Mouse (Mus musculus): ENCODE results near the gene Enc1.

Gene Enc1

GRCm38 (mm10) chr13:97225130-97225529 lies 15.8 kb upstream of the Enc1 start:
- DNase-seq (ENCODE audit: low spot score in 2 of 2) = no peak

- DNase-seq (ENCODE audit: low spot score in 2 of 2) = no peak
These were observed 13.1 kb upstream of the Enc1 start for GRCm38 (mm10) chr13:97227795-97228194.

GRCm38 (mm10) chr13:97230101-97230500 lies 10.8 kb upstream of the Enc1 start:
- DNase-seq (ENCODE audit: low spot score in 2 of 2) = no peak

- no peak for DNase-seq (ENCODE audit: low spot score in 2 of 2)
These were observed 7.8 kb upstream of the Enc1 start for GRCm38 (mm10) chr13:97233092-97233491.

GRCm38 (mm10) chr13:97234785-97235417 lies 6.0 kb upstream of the Enc1 start:
- DNase-seq (ENCODE audit: low spot score in 2 of 2) = peak; percentile 74 to 75

GRCm38 (mm10) chr13:97235911-97236310 lies 5.0 kb upstream of the Enc1 start:
- DNase-seq (ENCODE audit: low spot score in 2 of 2) = no peak

- DNase-seq (ENCODE audit: low spot score in 2 of 2) = no peak
These were observed 3.2 kb upstream of the Enc1 start for GRCm38 (mm10) chr13:97237700-97238099.

DNA sequence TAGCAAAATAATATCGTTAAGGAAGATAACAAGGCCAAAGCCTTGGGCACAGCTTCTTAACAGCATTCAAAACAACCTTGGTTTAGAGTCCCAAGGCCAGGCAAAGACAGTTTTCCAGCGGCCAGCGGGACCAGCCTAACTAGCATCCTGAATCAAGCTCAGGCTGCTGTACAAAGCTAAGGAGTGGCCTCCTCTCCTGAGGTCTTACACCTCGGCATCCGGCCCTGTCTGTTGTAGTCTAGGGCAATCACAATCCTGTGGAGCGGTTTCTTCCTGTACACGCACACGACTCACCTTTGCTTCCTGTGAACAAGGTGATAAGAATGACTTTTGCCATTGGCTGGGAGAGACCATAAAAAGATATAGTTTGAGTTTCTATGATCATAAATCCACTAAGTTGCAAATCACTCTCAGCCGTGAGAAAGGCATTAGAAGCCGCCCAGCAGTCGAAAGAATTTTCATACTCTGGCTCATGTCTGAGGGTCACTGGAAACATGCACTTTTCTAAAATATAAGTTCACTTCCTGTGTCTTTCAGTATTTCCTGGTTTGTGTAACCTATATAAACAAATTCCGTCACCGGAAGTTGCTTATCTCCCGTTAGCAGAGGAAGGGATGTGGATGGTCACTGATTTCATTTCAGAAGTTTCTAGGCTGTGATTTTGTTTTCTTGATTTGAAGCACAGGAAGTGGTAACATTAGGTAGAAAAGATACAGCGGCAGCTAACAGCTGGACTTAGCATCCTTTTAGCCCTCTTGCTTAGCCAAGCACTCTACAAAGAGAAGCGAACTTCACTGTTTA lies 2.5 kb upstream of the Enc1 start:
- DNase-seq (ENCODE audit: low spot score in 2 of 2) = no peak

- peak; percentile 18 to 33 for DNase-seq (ENCODE audit: low spot score in 2 of 2)
These were observed 1.3 kb upstream of the Enc1 start for GRCm38 (mm10) chr13:97239343-97240180.

GRCm38 (mm10) chr13:97240279-97240964 lies 483 bp upstream of the Enc1 start:
- peak; percentile 67 to 83 for DNase-seq (ENCODE audit: low spot score in 2 of 2)

- no peak for DNase-seq (ENCODE audit: low spot score in 2 of 2)
These were observed 929 bp downstream of the Enc1 start for GRCm38 (mm10) chr13:97241787-97242280.

GRCm38 (mm10) chr13:97242716-97243115 lies 1.8 kb downstream of the Enc1 start:
- DNase-seq (ENCODE audit: low spot score in 2 of 2) = no peak

DNA sequence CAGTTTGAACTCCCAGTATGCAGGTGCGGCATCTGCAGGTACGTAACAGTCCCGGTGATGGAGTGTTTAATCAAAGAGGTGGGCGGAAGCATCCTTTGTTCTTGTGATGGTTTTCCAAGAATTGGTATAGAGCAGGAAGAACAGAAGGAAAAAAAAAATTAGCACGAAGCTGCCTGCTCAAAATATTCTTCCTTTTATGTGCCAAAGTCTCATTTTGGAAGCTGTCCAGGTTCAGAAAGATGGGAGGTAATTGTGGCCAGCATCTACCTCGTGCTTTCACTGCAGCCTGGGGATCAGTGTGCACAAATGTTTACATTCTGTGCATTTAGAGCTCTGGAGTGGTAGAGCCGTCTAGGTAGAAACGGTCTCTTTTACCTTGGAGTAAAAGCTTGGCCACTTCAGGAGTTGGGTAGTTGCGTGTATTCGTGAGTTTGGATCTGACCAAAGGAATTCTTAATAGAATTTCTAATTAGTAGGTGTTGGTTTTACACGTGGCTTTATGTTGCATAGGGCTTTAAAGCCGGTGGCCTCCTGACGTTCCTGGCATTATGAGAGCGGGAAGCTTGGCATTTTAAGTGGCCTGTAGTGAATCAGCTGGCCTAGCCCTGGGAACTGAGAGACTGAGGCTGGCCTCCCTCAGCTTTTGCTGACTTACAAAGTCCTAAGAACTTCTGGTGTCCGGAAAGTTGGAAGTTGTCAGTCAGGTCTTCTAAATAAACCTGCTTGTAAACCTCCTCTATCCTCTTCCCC lies 3.2 kb downstream of the Enc1 start:
- no peak for DNase-seq (ENCODE audit: low spot score in 2 of 2)

DNA sequence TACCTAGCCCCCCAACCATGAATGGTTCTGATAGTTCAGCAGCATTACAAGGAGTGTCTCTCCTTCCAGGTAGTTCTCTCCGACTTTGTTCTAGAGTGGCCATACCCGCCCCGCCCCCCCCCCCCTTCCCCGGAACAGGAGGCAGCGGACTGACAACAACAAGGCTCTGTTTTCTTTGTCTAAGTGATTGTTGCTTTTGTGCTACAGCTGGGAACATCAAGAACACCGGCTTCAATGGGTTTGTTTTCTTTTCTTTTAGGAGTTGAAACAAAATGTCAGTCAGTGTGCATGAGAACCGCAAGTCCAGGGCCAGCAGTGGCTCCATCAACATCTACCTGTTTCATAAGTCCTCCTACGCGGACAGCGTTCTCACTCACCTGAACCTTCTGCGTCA lies 3.8 kb downstream of the Enc1 start:
- no peak for DNase-seq (ENCODE audit: low spot score in 2 of 2)

- DNase-seq (ENCODE audit: low spot score in 2 of 2) = no peak
These were observed 4.3 kb downstream of the Enc1 start for GRCm38 (mm10) chr13:97245157-97245556.

GRCm38 (mm10) chr13:97246217-97246616 lies 5.3 kb downstream of the Enc1 start:
- no peak for DNase-seq (ENCODE audit: low spot score in 2 of 2)

DNA sequence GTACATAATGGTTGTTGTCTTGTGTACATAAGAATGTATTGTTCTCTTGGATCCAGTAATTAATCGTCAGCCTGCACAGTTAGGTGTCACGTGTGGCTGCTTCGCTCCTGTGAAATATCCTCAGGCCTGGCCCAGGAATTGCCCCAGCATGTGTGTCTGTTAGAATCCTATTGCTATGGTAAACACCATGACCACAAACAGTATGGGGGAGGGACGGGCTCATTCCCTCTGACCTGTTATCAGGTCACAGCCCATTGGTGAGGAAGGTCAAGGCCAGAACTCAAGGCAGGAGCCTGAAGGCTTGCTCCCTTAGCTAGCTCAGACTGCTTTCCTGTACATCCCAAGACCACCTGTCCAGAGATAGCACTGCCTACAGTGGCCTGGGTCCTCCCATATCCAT lies 6.8 kb downstream of the Enc1 start:
- DNase-seq (ENCODE audit: low spot score in 2 of 2) = no peak

DNA sequence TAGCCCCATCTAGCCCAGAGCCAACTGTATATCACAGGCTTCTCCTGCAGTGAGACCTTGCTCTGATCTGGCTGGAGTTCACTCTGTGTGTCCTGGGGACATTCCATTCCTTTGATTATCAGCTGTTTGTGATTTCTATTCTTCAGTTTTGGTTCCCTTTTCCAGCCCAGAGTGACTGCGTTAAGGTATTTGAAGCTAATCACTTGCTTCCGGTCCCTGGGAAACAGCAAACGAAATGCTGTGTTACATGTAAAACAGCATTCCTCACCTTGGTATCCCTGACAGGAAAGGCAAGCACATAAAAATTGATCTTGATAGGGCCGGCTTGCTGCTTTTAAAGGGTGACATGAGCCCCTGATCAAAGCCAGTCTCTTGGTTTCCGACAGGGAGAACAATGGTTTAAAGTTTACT lies 8.2 kb downstream of the Enc1 start:
- no peak for DNase-seq (ENCODE audit: low spot score in 2 of 2)

DNA sequence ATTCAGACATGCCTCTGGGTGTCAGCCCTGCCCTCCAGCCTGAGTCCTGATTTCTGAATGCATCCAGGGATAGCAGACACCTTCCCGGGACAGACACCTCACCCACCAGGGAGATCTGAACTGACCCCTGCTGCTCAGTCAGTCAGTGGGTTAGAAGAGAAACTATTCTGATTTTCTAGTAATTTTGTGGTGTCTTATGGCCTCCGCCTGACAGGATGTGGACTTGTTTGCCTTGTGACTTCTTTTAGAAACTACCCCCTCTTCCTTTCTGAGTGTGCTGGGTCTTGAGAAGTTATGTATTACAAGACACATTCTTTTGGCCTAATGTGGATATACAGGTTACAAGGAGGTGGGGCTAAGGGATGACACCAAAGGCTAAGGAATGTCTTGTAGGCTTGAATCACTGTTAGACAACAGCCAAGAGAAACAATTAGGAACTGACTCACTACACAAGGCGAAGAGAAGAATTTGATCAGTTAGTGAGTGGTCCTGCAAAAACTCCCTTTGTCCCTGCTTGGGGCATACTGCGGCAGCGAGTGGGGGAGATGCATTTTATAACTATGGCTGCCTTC lies 8.7 kb downstream of the Enc1 start:
- no peak for DNase-seq (ENCODE audit: low spot score in 2 of 2)

GRCm38 (mm10) chr13:97250148-97250547 lies 9.2 kb downstream of the Enc1 start:
- DNase-seq (ENCODE audit: low spot score in 2 of 2) = no peak

Measured in urinary bladder, postnatal 36 days (tissue).